Mouse (Mus musculus): ENCODE measurements around the gene Rgmb.

Rgmb gene

GRCm38 (mm10) chr17:15830766-15831644, at the start of gene Rgmb:
Rgmb (minus strand) TSS chr17:15831039.
- peak; percentile 54 for DNase-seq (ENCODE audit: low read depth, low spot score)

DNA sequence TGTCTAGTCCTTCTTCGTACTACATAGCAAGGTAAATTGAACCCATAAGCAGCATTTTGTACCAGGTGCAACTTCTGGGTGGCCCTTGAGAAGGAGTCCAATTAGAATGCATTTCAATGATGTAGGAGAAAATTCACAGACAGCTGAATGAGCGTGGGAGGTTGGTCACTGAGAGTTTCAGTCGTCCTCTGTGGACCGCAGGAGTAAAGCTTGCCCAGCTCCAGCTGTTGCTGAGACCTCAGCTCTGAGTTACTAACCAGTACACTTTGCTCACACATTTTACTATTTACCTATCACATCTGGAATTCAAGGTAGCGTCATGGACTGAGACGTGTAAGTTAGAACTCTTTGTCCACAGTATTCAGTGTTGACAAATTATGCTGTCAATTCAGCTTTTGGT, 43.9 kb upstream of the Rgmb start:
- no peak for DNase-seq (ENCODE audit: low read depth, low spot score)

DNA sequence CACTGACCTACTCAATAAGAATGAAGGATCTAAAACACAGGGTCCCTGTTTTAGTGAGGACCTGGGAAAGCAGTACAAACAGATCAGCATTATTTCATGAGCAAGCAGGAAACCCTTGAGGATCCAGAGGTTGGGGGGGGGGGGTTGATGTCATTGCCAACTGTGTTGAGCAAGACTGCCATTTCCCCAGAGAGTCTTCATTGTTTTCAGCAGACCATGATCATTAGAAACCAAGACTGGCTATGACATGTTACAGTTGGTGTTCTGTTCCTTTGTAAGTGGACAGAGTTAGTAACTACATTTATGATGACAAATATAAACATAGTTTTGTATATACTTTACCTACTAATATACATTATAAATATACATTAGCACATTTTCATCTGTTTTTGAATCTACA, 41.3 kb upstream of the Rgmb start:
- DNase-seq (ENCODE audit: low read depth, low spot score) = no peak

DNA sequence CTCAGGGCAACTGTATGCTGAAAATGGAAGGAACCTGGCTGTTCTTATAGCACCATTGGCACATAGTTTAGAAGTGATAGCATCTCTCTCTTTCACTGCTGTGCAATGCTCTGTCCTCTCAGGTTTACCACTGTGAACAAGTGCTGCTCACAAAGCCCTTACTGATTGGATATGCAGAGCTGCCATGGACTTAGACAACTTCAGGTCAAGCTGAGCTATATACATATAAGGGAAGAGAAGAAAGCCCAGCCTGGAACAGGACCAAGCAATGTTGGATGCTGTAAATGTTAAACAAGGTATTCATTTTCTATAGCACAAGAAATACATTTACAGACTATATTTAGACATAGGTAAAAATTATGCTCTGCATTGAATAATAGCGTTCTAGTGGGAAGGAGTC, 34.4 kb upstream of the Rgmb start:
- DNase-seq (ENCODE audit: low read depth, low spot score) = no peak

- no peak for DNase-seq (ENCODE audit: low read depth, low spot score)
Measured at GRCm38 (mm10) chr17:15862355-15862754, 31.5 kb upstream of the Rgmb start.

DNA sequence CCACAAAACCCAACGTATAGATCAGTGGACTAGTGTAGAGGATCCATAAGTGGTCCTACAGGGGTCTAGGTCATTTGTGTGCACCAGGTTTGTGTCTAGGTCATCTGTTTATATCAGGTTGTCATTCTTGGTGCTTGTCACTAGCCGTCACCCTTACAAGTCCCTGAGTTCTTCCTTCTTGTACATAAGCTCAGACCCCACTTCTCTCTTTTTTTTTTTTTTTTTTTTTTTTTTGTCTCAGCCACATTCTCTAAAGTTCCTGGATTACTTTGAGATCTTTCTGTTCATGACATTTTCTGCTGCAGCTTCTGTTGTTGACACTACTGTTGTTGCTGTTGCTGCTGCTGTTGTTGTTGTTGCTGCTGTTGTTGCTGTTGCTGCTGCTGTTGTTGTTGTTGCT, 22.3 kb upstream of the Rgmb start:
- no peak for DNase-seq (ENCODE audit: low read depth, low spot score)

DNA sequence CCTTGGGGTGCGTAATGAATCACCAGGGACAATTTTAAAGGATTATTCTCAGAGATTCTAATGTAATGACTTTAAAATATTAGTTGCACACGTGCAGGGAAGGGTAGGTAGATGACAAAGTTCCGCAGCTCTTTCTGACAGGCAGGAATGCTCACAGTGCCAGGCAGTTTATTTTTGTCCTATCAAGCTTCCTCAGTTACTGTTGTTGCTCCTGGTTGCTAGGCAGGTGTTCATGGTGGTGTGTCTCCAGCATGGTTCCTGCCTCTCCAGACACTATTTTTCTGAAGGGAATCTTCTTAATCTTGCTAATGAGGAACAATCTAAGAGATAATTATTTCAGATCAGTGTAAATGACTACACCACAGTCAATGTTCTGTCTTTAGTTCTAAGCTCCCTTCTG, 19.7 kb upstream of the Rgmb start:
- no peak for DNase-seq (ENCODE audit: low read depth, low spot score)

GRCm38 (mm10) chr17:15841425-15841824, 10.6 kb upstream of the Rgmb start:
- DNase-seq (ENCODE audit: low read depth, low spot score) = no peak

DNA sequence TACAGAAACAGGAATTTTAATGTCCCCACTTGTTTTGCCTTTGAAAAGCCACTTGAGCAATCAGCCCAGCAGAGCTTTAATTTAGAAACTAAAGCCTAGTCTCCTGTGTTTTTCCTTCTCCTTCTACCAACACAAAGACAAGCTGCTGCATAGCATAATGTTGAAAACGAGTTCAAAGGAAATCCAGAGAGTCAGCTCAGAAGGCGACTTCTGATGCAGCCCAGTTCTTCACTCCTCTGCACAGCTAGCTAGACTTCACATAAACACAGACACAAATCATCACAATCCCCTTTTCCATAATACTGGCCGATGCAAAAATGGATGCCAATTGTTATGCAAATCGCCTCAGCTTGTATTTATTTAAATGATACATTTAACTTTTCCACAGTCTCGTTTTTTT, 1.6 kb upstream of the Rgmb start:
- no peak for DNase-seq (ENCODE audit: low read depth, low spot score)

DNA sequence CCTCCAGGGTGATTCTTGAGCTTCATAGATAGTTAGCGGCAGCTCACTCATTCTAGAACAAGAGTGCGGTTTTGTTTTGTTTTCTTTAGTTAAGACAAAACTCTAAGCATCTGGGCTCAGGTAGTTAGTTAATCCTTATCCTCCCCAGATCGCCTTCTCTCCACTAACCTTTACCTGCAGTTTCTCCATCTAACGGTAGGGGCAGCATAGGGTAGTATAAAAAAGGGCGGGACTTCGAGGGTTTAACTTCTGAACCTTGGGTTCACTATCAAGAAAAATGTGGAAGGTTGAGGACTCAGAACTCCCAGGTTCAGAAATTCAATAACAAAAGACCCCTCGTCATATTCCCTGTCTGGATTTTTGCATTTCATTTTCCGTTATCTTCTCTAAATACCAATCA, 971 bp upstream of the Rgmb start:
- peak; percentile 74 for DNase-seq (ENCODE audit: low read depth, low spot score)

DNA sequence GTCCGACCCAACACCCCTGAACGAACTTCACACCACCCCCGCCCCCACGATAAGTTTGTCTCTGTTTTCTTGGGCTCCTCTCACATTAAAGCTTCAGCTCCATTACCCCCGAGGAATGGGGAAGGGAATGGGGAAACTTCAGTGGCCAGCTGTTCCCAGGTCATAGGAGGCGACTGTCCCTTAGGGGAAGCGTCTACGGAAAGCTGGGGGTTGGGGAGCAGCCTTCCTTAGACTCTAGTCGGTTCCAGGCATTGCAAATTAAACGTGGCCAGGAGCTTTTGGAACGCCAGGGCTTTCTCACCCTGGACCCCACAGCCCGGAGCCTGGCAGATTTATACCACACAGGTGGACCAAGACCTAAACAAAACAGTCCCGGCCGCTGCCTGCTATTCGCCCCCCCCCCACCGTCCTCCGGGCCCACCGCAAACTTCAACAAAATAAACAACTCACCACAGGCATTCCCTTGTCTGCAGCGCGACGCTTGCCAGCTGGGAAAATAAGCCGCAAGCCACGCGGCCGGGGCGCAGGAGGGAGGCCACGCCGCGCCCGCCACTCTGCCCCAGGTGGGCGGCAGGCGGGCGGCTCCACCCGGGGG, 571 bp downstream of the Rgmb start:
- DNase-seq (ENCODE audit: low read depth, low spot score) = no peak

DNA sequence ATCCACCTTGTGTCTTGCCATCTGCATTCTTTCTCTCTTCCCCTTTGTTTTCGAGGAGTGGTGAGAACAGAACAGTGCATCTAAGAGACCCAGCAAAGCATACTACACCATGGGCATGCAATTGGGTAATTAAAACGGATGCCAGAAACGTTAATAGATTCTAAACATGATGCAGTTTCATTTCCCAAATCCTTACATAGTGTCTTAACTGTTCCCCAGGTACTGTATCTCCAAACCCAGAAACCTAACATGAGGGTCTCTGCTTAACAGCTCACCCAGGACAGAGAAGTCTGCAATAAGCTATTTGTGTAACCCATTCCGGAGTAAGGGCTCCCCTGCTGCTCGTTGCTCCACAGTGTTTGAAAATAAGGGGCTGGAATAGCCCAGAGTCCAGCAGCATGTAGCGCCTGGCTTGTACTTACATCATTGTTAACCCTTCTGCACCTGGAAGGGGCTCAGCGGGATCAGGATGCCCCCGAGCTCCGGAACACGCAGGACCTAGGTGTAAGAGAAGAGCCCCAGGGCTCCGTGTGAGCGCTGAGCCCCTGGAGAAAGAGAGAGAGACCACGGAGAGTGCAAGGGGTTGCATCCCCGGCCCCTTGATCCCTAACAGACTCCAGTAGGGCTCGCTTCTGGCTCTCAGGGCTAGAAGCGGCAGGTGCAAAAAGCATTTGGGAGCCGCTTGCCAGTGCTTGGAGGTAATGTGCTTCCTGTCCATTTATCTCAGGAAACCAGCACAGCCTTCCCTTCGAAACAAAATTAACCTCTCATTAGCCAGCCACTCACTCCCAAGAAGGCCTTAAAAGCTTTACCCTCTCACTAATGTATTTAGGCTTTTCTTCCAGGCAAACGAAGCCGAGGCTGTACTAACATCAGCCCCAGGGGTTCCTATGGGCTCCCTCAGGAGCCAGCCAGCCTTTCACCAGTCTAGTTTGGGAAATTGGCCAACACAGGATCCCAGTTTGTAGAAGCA, 1.4 kb downstream of the Rgmb start:
- no peak for DNase-seq (ENCODE audit: low read depth, low spot score)

DNA sequence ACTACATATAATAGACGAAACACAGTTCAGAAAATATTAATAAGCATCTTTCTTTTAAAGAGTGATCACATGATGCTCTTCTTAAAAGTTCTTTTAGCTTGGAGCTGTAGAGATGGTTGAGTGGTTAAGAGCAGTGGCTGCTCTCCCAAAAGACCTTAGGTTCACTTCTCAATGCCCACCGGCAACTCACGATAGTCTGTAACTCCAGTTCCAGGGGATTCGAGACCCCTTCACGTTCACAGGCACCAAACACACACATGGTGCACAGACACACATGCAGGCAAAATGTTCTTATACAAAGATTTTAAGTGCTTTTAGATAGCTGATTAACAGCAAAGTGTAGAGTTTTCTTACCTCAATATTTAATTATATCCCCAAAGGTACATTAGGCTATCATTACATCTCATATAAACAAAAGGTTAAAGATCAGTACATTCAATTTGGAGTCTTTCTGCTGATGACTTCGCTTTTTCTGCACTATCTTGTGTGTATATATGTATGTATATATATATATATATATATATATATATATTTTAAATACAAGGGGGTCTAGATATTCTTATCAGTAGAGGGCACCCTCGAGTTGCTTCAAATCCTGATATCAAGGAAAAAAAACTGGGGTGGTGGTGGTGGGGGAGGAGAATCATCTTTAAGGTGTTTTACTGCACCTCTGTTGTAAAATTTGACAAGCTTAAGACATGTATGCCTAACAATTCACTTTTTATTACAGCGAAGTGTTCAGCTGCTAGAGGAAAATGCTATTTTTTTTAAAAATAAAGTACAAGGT, 2.5 kb downstream of the Rgmb start:
- DNase-seq (ENCODE audit: low read depth, low spot score) = no peak

GRCm38 (mm10) chr17:15826928-15827327, 3.9 kb downstream of the Rgmb start:
- DNase-seq (ENCODE audit: low read depth, low spot score) = no peak

DNA sequence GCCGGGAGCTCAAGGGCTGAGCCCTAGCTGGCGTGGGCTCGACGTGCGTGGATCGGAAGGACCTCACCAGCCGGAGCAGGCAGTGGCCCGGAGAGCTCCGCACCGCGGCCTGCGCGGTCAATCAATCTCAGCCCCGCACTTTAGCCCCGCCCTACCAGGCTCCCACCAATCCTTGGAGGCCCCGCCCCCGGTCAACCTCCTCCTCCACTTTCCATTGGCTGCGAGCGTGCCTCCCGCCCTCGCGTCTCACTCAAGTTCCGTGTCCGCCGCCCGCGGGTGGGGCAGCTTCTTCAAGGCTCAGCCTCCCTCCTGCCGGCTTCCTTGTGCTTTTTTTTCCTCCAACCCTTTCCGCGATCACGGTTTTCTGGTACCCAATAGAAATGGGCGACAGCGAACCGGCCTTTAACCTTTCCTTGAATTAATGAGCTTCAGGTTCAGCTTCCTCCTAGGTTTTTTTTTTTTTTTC, 4.4 kb downstream of the Rgmb start:
- DNase-seq (ENCODE audit: low read depth, low spot score) = peak; percentile 94

GRCm38 (mm10) chr17:15825481-15826396, 5.1 kb downstream of the Rgmb start:
- peak; percentile 51 for DNase-seq (ENCODE audit: low read depth, low spot score)

GRCm38 (mm10) chr17:15824854-15825253, 6.0 kb downstream of the Rgmb start:
- DNase-seq (ENCODE audit: low read depth, low spot score) = no peak

GRCm38 (mm10) chr17:15824337-15824736, 6.5 kb downstream of the Rgmb start:
- DNase-seq (ENCODE audit: low read depth, low spot score) = no peak

DNA sequence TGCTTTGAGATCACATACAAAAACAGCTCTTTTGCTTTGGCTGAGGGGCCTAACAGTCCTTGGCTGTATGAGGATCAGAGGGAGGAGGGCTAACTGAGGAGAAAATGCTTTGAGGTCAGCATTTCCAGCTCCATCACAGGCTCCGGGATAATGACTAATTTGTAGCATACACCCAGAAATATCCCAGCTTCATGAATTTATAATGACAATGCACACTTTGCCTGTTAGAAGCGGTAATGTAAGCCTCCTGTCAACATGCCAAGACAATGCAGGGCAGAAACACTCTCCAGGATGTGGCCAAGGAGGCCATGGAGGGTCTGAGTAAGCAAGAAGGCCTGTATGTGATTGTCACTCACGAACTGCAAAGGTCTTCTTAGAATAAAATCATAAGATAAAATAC, 7.0 kb downstream of the Rgmb start:
- DNase-seq (ENCODE audit: low read depth, low spot score) = no peak

- no peak for DNase-seq (ENCODE audit: low read depth, low spot score)
Measured at GRCm38 (mm10) chr17:15823215-15823614, 7.6 kb downstream of the Rgmb start.
